Mouse (Mus musculus): ENCODE results near the gene Zfp346.

DNA sequence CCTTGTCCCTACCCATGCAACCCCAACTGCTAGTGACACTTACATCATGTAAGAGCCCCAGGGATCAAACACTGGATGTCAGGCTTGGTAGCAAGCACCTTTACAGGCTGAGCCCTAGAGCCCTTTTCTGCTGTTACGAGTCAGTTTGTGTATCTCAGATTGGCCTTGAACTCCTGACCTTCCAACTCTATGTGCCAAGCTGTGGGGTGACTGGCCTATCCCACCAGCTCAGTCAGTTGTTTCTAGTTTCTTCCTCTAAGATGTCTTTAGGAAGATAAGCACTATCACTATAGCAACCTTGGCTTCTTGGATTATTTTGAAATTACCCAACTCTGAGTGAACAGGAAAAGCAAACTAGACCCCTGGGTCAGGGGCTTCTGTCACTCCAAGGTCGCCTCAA, 1.8 kb upstream of the Zfp346 start:
- TF ChIP-seq POLR2A (IDR thresholded peaks at IDR 0.05; ENCODE audit: low read depth, low read length) (no peak), CTCF (IDR thresholded peaks at IDR 0.05; ENCODE audit: extremely low read depth, insufficient read length, insufficient replicate concordance, low read depth, low read length) (no peak)

Data from small intestine, adult 2 months (tissue).